Mouse (Mus musculus) embryonic facial prominence, embryonic 13.5 days (tissue): Measurements from ENCODE around the gene Tango6. TPM values are rescaled to one million over a fixed set of nuclear protein-coding genes. Genes with fewer than 3 reads are reported as not detected.
A peak's percentile ranks its signal among the peaks of the same experiment; 100 is the strongest.

Experiments
- ATAC-seq: fragments of 200-750 bp; cut with Nextera tagmentation; 2 replicates; pipeline ENCODE4 v1.8.0; 2017; ENCODE audit warnings: low read depth; ENCODE audit not compliant: insufficient number of reproducible peaks, insufficient read depth, low FRiP score, low TSS enrichment
- H3K27ac ChIP-seq: fragments of 300-500 bp; sonication (generic); 2 replicates; pipeline ENCODE4 v1.5.1; 2015; ENCODE audit warnings: moderate library complexity, mild to moderate bottlenecking, inconsistent platforms
- H3K27me3 ChIP-seq: fragments of 300-500 bp; sonication (generic); 2 replicates; pipeline ENCODE4 v1.6.1; 2015; ENCODE audit warnings: mild to moderate bottlenecking, inconsistent platforms
- H3K36me3 ChIP-seq: fragments of 300-500 bp; sonication (generic); 2 replicates; pipeline ENCODE4 v1.6.1; 2015; ENCODE audit warnings: mild to moderate bottlenecking, inconsistent platforms
- H3K4me1 ChIP-seq: fragments of 300-500 bp; sonication (generic); 2 replicates; pipeline ENCODE4 v1.6.1; 2015; ENCODE audit warnings: inconsistent platforms
- H3K4me2 ChIP-seq: fragments of 300-500 bp; sonication (generic); 2 replicates; pipeline ENCODE4 v1.6.1; 2015; ENCODE audit warnings: moderate library complexity, mild to moderate bottlenecking, inconsistent platforms
- H3K4me3 ChIP-seq: fragments of 300-500 bp; sonication (generic); 2 replicates; pipeline ENCODE4 v1.5.1; 2015; ENCODE audit warnings: mild to moderate bottlenecking, inconsistent platforms
- H3K9ac ChIP-seq: fragments of 300-500 bp; sonication (generic); 2 replicates; pipeline ENCODE4 v1.6.1; 2015; ENCODE audit warnings: mild to moderate bottlenecking, inconsistent platforms
- H3K9me3 ChIP-seq: fragments of 300-500 bp; sonication (generic); 2 replicates; pipeline ENCODE4 v1.6.1; 2016; ENCODE audit warnings: inconsistent platforms
- WGBS: fragments of 180-500 bp; shearing (Covaris S2); methylation state at CpG from one replicate; pipeline ENCODE4 v1.1.7; 2015; ENCODE audit warnings: mixed read lengths; 5-methylcytosine and 5-hydroxymethylcytosine counted together
- polyA plus RNA-seq: library from polyadenylated mRNA; unstranded; fragments of >200 nt; fragmentation: Nextera tagmentation; extraction: Ambion mirVana; gene quantifications from 2 replicates; pipeline ENCODE4 v1.2.1, GENCODE M21; 2015

Gene Tango6
- polyA plus RNA-seq, 1 experiment from 2014 or later = 11.5 TPM

- Histone ChIP-seq H3K4me2 (no peak overlapping the region), H3K4me1 (peaks cover 18% of the 10 kb centered on the region), H3K27ac (peak overlapping the region; percentile 64; the same call in 1 of the 2 replicates), H3K4me3 (no peak overlapping the region), H3K9ac (no peak overlapping the region), H3K9me3 (no peaks in the 10 kb centered on the region), H3K36me3 (no peaks in the 10 kb centered on the region), H3K27me3 (no peaks in the 10 kb centered on the region)
- WGBS = 29% methylated on average over 2 of the region's 2 CpGs
- no peak for ATAC-seq
These were observed 35.5 kb upstream of the Tango6 start for GRCm38 (mm10) chr8:106647387-106647786.

DNA sequence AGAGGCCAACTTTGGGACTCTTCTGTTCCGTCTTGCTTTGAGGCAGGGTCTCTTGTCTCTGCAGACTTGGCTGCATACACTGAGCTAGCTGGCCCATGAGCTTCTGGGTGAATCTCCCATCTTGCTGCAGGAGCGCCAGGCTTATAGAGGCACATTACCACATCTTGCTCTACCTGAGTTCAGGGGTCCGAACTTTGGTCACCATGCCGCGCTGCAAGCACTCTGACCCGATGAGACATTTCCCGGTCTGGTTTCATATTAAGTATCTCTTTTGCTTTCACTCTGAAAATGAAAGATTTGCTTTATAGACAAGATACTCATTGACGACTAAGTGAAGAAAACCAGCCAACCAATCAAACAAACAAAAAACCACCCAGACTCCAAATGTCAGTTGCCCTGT is 34.4 kb upstream of the Tango6 start:
- 91% methylated on average over 8 of the region's 8 CpGs for WGBS
- Histone ChIP-seq H3K27me3 (no peaks in the 10 kb centered on the region), H3K36me3 (no peaks in the 10 kb centered on the region), H3K4me2 (no peak overlapping the region), H3K9ac (no peak overlapping the region), H3K27ac (no peak overlapping the region), H3K4me1 (peaks cover 18% of the 10 kb centered on the region), H3K9me3 (no peaks in the 10 kb centered on the region), H3K4me3 (no peak overlapping the region)
- ATAC-seq = no peak

DNA sequence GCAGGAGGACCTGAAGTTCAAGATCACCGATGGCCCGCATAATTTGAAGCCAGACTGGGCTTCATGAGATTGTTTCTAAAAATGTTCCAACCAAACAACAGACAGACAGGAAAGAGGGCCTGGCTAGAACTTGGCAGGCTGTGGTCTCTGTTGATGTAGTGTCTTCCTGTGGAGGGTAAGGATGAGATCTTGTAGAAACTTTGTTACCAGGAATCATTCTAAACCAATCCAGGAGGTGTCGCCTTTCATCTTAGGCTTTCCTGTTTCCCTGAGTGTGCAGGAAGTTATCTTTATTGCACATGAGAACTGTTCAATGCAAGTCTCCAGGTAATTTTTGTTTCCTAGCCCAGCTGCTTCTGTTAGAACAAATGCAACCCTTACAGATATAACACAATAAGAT is 30.9 kb upstream of the Tango6 start:
- H3K4me1 ChIP-seq = peaks cover 3% of the 10 kb centered on the region; the same call in 1 of the 2 replicates
- no peak for ATAC-seq
- WGBS = 93% methylated on average over 3 of the region's 3 CpGs
- H3K9me3 ChIP-seq = no peaks in the 10 kb centered on the region
- 0 out of 2 replicates have a peak, but pooled peaks cover 3% of the 10 kb centered on the region for H3K36me3 ChIP-seq
- no peaks in the 10 kb centered on the region for H3K27me3 ChIP-seq
- no peak overlapping the region for H3K27ac ChIP-seq
- no peak overlapping the region for H3K4me2 ChIP-seq
- no peak overlapping the region for H3K9ac ChIP-seq
- no peak overlapping the region for H3K4me3 ChIP-seq

DNA sequence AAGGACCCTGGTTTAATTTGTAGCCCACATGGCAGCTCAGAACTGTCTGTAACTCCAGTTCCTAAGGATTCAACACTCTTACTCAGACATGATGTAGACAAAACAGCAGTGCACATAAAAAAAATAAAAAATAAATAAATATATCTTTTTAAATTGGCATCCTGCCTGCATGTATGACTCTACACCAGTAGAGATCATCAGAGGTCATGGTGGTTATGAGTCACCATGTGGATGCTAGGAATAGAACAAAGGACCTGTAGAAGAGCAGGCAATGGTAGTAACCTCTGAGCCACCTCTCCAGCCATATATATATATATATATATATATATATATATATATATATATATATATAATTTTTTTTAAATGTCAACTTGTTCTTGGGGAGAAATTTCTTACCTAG is 26.8 kb upstream of the Tango6 start:
- Histone ChIP-seq H3K4me2 (no peak overlapping the region), H3K27me3 (no peaks in the 10 kb centered on the region), H3K9ac (no peak overlapping the region), H3K4me3 (no peak overlapping the region), H3K4me1 (no peaks in the 10 kb centered on the region), H3K27ac (no peak overlapping the region), H3K9me3 (no peaks in the 10 kb centered on the region), H3K36me3 (0 out of 2 replicates have a peak, but pooled peaks cover 7% of the 10 kb centered on the region)
- ATAC-seq = no peak

GRCm38 (mm10) chr8:106672786-106673185 is 10.1 kb upstream of the Tango6 start:
- Histone ChIP-seq H3K4me2 (no peak overlapping the region), H3K4me1 (no peaks in the 10 kb centered on the region), H3K9me3 (no peaks in the 10 kb centered on the region), H3K4me3 (no peak overlapping the region), H3K9ac (no peak overlapping the region), H3K27me3 (no peaks in the 10 kb centered on the region), H3K36me3 (no peaks in the 10 kb centered on the region), H3K27ac (no peak overlapping the region)
- ATAC-seq = no peak
- WGBS = 27% methylated on average over 2 of the region's 2 CpGs

- 99% methylated on average over 15 of the region's 15 CpGs for WGBS
- H3K9ac ChIP-seq = no peak overlapping the region
- H3K9me3 ChIP-seq = no peaks in the 10 kb centered on the region
- no peak overlapping the region for H3K27ac ChIP-seq
- no peak overlapping the region for H3K4me2 ChIP-seq
- no peaks in the 10 kb centered on the region for H3K36me3 ChIP-seq
- ATAC-seq = no peak
- no peaks in the 10 kb centered on the region for H3K27me3 ChIP-seq
- H3K4me3 ChIP-seq = no peak overlapping the region
- H3K4me1 ChIP-seq = no peaks in the 10 kb centered on the region
These were observed 8.6 kb upstream of the Tango6 start for GRCm38 (mm10) chr8:106674318-106674717.

DNA sequence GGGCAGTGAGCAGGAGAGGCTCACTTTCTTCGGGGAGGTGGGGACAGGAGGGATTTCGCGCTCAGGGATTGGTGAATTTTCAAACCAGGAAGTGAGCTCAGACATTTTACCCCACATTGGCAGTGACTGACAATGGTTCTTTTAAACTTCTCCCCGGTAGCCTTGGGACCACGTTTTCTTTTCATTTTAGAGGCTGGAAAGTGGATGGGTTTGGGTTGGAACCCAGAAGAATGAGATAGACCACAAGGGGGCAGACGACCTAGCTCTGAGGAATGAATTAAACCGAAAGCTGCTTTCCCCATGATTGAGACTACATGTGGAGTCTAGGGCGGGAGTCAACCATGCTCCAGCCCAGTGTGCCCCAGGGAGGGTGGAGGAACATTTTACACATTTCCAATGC is 8.0 kb upstream of the Tango6 start:
- Histone ChIP-seq H3K27me3 (no peaks in the 10 kb centered on the region), H3K9me3 (no peaks in the 10 kb centered on the region), H3K4me3 (no peak overlapping the region), H3K36me3 (no peaks in the 10 kb centered on the region), H3K4me1 (no peaks in the 10 kb centered on the region), H3K27ac (no peak overlapping the region), H3K9ac (no peak overlapping the region), H3K4me2 (no peak overlapping the region)
- ATAC-seq = no peak
- WGBS = 75% methylated on average over 8 of the region's 8 CpGs

- Histone ChIP-seq H3K36me3 (peaks cover 7% of the 10 kb centered on the region), H3K4me3 (no peak overlapping the region), H3K4me1 (peaks cover 17% of the 10 kb centered on the region), H3K9ac (no peak overlapping the region), H3K4me2 (no peak overlapping the region), H3K27ac (no peak overlapping the region), H3K9me3 (no peaks in the 10 kb centered on the region), H3K27me3 (no peaks in the 10 kb centered on the region)
- no peak for ATAC-seq
- 91% methylated on average over 4 of the region's 4 CpGs for WGBS
These were observed 1.5 kb downstream of the Tango6 start for GRCm38 (mm10) chr8:106684387-106684786.

- no peak for ATAC-seq
- Histone ChIP-seq H3K4me1 (peaks cover 17% of the 10 kb centered on the region), H3K4me3 (no peak overlapping the region), H3K4me2 (no peak overlapping the region), H3K27ac (no peak overlapping the region), H3K36me3 (peaks cover 20% of the 10 kb centered on the region), H3K9me3 (no peaks in the 10 kb centered on the region), H3K9ac (no peak overlapping the region), H3K27me3 (no peaks in the 10 kb centered on the region)
- 4% methylated on average over 4 of the region's 4 CpGs for WGBS
These were observed 4.6 kb downstream of the Tango6 start for GRCm38 (mm10) chr8:106687479-106687878.

GRCm38 (mm10) chr8:106697748-106698248 is 14.9 kb downstream of the Tango6 start:
- no peak for ATAC-seq
- Histone ChIP-seq H3K4me3 (no peak overlapping the region), H3K27ac (no peak overlapping the region), H3K4me1 (no peaks in the 10 kb centered on the region), H3K9me3 (no peaks in the 10 kb centered on the region), H3K27me3 (no peaks in the 10 kb centered on the region), H3K4me2 (no peak overlapping the region), H3K36me3 (peaks cover 69% of the 10 kb centered on the region), H3K9ac (no peak overlapping the region)
- WGBS = 59% methylated on average over 3 of the region's 3 CpGs

GRCm38 (mm10) chr8:106699588-106699987 is 16.7 kb downstream of the Tango6 start:
- H3K9ac ChIP-seq = no peak overlapping the region
- H3K4me1 ChIP-seq = peaks cover 3% of the 10 kb centered on the region
- 76% methylated on average over 5 of the region's 5 CpGs for WGBS
- peaks cover 58% of the 10 kb centered on the region for H3K36me3 ChIP-seq
- H3K27me3 ChIP-seq = no peaks in the 10 kb centered on the region
- H3K9me3 ChIP-seq = no peaks in the 10 kb centered on the region
- no peak for ATAC-seq
- no peak overlapping the region for H3K27ac ChIP-seq
- H3K4me3 ChIP-seq = no peak overlapping the region
- H3K4me2 ChIP-seq = no peak overlapping the region

DNA sequence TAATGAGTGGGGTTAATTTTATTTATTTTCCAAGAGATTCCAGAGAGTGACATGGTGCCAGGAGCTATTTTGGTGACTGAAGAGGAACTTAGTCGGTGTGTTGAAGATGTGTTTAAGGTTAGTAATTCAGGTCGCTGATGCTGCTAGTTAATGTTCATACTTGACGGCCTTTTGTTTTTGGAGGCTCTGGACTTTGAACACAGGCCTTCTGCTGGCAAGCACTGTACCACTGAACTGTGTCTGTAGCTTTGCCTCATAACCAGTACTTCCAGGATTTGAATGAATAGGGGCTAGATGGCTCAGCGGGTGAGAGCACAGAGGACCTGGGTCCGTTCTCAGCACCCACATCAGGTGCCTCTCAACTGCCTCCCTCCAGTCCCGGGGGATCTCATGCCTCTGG is 17.3 kb downstream of the Tango6 start:
- WGBS = 95% methylated on average over 6 of the region's 6 CpGs
- ATAC-seq = no peak

DNA sequence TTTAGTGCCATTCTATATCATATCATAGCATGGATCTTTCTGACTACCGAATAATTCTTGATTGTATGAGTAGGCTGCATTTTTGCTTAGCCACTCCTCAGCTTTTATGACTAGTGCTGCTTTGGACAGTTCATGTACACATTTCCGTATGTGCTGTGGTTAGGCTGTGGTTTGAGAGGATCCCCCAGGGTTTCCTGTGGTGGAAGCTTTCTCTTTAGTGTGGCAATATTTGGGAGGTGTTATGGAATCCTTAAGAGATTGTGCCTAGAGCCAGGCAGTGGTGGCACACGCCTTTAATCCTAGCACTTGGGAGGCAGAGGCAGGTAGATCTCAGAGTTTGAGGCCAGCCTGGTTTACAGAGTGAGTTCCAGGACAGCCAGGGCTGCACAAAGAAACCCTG is 18.5 kb downstream of the Tango6 start:
- Histone ChIP-seq H3K9ac (no peak overlapping the region), H3K4me3 (no peak overlapping the region), H3K27me3 (no peaks in the 10 kb centered on the region), H3K4me2 (no peak overlapping the region), H3K4me1 (peaks cover 9% of the 10 kb centered on the region), H3K9me3 (no peaks in the 10 kb centered on the region), H3K36me3 (peaks cover 47% of the 10 kb centered on the region), H3K27ac (no peak overlapping the region)
- ATAC-seq = no peak
- WGBS = 71% methylated on average over 3 of the region's 3 CpGs

More for the DNA sequence above, 17.3 kb downstream of the Tango6 start:
- no peaks in the 10 kb centered on the region for H3K27me3 ChIP-seq
- H3K36me3 ChIP-seq = peaks cover 56% of the 10 kb centered on the region
- no peak overlapping the region for H3K4me3 ChIP-seq
- no peak overlapping the region for H3K9ac ChIP-seq
- H3K4me1 ChIP-seq = peaks cover 9% of the 10 kb centered on the region
- H3K9me3 ChIP-seq = no peaks in the 10 kb centered on the region
- no peak overlapping the region for H3K27ac ChIP-seq
- H3K4me2 ChIP-seq = no peak overlapping the region
